Mouse (Mus musculus) adipocyte (in vitro differentiated cells): ENCODE measurements at regions not wholly inside any gene's neighbourhood (a gene's known extent, or its start where the extent isn't known, plus 50 kb on each side); places are given as distances from the start of the nearest gene placed in this dataset.

Experiments used
- DNase-seq: peaks from one replicate; pipeline ENCODE4 v3.0.0-alpha.2; 2016; ENCODE audit warnings: low spot score

DNA sequence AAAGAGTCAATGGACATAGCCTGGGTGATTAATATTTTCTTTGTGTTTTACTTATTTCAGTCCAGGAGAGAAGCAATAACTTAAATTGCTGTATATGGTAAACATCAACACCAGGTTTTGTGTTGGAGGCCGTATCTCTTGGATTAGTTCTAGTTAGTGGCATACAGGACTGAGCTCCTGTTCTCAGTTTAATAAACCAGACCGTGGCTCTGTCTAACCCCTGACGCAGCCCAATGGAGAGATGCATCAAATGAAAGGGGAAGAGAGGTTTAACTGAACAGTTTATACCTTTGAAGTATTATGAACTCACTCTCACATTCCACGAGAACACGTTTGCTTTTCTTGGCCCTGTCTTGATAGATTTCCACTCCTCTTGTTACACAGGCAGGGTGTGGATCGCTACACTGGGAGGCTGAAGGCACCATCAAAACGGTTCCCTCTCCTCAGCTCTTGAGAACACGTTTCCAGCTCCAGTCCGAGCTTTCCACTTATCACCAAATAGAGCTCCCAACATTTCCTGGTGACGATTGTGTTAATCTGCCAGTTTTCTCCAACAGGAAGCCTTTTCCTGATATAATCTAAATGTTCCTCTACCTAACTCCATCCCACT lies 54.0 kb upstream of the Cerkl start:
- no peak for DNase-seq

DNA sequence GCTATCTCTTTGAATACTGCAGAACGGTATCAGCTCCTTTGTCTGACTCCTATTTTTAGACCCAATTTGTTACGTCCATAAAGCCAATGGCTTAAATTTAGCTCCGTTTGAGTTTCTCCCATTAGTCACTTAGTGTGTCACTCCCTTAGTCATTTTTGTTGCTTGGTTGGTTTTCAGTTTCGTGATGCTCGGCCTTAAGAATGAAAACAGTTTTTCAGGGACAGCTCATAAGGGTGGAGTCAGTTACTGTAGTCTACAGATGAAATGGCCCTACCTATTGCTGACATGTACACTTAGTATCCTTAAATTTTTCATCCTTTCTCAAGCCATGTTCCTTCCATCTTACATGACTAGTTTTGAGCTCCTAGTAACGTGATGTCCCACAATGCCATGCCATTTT lies 54.5 kb upstream of the Cerkl start:
- DNase-seq, result no peak

DNA sequence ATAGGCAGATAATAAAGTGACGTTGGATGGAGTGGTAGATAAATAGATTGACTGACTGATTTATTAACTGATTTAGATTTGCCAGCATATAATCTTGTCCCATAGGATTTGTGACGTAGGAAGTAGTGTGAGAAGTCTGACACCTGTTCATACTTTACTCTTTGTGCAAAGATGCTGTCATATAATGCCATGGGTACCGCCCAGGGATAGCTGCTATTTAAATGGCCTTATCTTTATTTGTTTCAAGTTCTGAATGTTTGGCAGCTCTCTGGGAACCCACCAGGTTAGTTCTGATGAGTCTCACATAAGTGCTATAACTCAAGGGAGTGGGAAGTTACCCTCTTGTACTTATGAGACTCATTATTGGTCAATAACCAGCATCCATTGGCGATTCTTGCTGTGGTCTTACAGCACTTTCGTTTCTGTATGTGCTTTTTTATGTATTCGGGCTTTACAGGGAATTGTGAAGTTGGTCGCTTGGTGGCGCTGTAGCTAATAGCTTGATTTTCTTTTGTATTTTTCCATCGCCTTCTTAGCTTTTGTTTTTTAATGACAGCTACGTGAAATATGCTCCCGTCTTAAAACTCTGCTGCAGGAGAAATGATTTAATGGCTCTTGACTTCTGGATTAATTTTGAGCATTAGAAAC lies 55.2 kb upstream of the Cerkl start:
- DNase-seq, result peak; percentile 94

DNA sequence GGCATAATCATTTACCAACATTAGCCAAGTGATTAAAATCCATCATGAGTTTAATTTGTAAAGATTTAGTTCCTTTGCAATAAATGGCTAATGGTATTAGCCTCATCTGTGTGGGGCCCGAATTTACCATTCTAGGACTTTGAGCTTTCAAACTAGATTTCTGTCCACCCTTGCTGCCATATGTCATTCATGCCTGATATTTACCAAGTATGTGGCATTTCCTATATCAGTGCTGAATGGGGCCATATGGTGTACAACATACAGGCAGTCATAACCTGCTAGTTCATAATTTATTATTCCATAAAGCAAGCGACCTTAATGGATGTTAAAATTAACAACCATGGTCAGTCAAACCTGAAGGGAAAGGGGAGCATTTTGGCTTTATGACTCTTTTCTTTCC lies 55.8 kb upstream of the Cerkl start:
- DNase-seq, result no peak

DNA sequence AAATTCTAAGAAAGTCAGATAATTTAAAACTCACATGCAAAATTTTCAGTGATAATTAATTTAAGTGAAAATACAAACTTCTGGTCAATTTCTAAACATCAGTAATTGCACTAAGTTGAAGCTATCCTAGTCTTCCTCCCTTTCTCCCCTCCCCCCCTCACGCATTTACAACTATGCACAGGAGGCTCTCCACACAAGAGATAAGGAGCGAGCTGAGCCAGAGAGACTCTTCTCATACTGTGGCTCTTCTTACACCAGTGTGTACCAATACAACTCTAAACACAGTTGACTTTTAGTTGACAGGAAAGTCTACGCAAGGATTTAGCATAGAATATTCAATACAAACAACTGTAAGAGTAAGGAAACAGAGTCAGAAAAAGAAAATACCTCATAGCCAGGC lies 57.1 kb upstream of the Cerkl start:
- no peak for DNase-seq

DNA sequence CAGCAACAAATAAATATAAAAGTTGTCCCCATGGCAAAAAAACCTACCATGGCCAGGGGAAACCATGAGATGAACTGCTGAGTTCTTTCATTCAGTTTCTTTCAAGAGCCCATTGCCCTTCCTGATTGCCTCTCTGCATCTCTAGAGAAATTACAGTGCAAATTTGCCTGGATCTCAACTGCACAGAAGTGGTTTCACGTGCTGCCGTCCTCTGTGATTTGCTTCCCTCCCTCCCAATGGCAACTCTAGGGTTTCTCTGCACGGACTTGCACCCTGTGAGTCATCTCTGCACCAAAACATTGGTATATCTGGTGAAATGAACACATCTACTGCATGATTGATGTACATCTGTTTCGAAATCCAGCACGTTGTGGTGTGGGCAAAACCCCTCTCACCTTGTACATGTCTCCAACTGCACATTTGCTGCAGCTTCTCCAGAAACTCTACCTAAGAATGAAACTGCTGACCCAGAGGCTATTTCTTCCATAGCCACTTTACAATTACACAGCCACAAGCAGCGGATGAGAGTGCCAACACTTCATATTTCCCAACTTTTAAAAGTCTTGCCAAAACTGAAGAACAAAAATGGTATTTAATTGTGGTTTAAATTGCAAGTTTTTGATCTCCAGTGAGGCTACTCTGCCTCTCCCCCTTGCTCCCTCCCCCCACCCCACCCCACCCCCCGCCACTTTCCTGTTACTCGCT lies 61.6 kb upstream of the Cerkl start:
- peak; percentile 61 for DNase-seq

DNA sequence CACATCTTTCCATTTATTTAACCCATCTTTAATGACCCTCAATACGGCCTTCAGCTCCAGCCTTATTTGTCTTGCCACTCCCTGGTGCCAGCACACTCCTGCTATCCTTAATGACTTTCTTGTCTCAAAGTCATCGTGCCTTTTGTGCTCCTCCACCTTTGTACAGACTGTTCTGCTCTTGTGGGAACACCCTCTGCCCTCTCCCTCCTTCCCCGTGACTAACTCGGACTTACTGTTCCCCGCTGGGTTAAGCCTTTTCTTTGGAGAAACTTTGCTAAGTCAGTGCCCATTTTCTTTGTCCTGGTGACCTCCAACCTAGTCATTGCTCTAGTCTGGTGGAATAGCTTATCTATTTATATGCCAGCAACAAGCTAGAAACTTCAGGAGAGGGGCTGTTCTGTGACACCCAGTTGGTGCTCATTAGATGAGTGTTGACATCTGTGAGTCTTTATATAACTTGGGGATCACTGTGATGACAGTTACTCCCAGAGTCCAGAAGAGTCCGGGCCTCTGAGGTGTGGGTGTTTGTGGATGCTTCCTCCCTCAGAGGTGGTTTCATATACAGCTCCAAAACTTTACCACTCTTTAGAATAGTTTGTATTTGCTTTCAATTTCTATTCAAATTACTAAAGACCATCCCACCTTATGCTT lies 63.3 kb upstream of the Cerkl start:
- DNase-seq, result peak; percentile 75

DNA sequence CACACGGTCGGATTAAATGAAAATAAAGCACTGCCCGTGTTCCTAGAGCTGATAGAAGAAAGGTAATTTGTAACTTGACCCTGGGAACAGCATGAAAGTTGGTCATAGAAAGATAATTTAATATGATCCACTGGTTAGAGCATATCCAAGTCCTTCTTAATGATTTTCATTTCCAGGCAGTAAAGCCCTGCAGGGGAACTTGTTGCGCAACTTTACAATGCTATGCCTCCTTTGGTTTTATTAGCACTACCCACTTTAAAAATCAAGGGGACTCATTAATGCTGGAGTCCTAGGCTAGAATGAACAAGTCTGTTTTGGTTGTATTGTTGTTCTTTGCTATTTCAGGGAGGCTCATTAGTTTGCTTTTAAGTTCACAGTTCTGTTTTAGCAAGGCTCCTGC lies 66.9 kb upstream of the Cerkl start:
- no peak for DNase-seq

DNA sequence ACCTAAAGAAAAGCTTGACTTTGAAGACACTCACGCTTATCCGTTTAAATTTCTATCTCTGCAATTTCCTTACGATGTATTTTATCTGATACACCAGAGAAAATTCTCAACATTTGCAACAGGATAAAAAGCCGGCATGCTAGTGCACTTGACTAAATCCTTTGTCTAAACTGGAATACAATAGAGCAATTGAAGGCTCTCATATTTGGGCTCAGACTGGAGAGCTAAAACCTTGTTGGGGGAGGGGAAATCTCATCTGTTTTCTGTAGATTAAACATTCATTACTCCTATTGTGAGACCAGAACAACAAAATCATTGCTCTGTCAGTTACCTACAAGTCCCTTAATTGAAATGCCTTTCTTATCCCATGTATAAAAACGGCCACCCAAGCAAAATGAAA lies 70.9 kb upstream of the Cerkl start:
- DNase-seq, result no peak

DNA sequence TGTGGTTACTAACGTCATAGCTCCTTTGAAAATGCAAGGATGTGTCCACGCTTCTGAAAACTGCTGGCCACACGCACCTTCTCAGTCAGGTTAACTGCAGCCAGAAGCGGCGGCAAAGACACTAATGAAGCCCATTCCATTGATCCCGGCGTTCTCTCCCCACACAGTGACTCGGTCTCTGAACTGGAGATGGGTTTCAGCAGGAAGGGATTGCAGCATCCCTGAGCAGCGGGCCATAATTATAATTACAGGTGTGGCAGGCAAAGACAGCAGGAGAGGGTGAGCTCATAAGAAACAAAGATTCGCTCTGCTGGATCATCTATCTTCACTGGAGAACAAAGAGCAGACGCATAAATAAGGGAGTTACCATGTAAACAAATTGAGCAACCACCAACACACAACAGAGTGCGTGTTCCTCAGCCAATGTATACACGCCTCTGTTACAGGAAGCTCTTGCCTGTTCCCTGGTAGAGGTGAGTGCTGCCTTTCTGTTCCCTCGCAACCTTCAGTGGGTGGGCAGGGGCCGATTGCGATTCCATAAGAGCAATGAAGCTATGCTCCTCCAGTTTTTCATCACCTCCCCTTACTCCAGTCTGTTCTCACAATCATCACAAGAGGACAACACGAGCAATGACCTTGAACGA lies 71.9 kb upstream of the Cerkl start:
- no peak for DNase-seq

DNA sequence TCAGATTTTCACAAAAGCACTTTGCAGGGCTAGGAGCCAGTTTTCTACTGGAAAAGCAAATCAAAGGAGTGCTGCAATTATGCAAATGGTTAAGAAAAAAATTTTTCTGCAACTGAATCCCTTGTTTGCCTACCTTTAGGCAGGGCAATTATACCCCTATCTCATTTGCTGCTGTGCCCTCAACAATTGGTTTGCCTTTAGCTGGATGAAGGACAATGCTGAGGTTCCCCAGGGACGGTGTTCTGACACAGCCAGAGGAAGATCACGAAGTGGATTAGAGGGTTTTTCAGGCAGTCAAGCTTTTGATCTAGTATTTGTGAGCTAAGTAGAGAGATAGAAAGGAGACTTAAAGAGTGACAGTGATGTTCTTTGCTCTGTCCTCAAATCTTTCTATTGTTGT lies 72.6 kb upstream of the Cerkl start:
- DNase-seq, result no peak

DNA sequence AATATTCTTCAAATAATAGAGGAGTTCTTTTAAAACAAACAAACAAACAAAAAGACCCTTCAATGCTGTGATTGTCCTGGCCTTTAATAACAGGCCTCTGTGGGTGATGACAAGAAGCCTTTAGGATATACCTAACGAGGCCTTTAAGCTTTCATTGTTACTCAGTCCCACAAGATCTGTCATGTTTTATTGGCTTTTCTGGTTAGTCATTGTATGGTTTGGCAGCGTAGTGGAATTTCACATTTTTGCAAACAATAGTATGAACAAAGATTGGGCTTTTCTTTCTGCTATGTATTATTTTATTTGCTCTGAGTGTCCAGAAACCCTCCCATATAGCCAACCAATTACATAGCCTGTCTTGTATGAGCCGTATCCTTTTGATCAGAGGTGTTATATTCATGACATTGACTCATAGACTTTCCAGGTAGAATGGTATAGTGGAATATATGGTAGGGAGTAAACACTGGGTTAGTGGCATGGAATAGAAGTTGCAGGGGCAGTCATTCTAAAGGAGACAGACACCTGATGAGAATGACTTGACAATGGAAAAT lies 76.1 kb upstream of the Cerkl start:
- no peak for DNase-seq

DNA sequence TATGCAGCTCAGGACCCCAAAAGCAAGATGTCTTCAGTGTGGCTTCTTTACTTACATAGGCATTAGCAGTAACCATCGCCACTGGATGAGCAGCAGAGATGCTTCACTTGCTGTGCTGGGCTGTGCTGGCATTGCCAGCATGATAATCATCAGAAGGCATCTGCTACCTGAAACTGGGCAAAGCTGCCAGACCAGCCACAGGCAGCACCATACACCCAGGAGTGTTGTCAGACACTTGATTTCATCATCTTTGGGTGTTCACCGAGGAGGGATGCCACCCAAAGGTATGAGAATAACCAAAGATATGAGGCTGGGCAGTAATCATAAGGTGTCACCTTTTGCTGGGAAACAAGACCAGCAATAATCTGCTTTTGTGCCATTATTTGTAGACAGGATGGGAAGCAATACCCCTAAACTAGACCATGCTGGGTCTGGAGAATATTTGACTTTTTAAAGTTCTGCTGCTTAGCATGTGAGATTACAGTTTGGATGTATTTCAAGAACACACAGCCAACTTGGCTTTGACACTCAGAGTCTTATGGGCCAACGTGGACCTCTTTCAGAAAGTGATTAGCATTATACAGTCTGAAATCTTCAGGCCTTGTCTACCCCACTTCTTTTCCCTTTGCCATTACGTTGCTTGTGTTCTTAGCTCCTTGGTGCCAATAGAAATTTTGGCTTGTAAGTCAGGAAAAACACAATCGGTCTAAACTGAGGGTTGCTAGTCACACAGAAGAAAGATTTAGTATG lies 80.7 kb upstream of the Cerkl start:
- peak; percentile 35 for DNase-seq

DNA sequence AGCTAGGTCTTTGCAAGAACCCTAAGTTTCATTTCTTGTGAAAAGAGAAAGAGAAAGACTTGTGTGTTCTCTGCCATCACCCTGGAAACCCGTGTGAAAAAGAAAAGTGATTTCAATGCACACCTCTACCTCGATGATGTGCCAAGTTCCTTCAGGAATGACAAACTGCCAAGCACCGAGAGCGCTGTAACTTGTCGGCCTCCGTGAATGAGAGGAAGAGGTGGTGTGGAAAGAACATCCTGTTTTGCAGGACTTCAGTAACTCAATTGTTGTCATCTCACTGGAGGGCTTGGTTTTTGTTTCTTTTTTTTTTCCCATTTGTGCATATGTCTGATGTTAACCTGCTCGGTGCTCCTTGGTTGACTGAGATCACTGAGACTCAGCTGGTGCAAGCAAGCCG lies 83.8 kb upstream of the Cerkl start:
- no peak for DNase-seq

DNA sequence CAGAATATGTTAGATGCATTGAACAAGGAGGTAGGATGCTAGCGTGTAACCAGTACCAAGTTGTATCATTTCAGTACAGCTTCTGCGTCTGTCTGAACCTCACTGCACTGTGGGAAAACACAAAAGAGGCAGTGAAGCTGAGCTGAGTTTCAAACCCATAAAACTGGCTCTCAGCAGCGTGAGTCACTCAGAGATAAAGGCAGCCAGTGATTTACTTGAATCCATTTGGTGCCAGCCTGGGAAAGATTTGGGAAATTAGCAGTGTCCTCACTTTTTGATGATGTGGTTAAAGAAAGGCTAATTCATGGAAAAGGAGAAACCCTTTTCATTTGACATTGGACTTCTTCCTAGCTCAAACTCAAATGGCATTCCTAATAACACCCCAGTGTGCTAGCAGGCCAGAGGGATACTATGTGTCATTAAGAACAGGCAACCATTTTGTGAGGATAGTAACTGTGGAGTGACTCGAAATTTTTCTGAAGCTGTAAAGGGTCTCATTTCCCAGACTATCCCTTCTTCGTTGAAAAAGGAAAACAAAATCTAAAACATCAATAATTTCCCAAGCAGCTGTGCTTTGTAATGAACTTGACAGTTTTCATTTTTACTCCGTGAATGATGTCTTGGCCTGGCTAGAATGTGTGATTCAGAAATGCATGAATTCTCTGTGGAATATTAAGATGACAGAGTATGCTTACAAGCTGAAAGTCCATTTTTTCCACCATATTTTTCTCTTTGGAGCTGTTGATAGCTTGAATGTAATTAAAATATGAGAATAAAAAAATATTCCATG lies 85.8 kb upstream of the Cerkl start:
- no peak for DNase-seq

DNA sequence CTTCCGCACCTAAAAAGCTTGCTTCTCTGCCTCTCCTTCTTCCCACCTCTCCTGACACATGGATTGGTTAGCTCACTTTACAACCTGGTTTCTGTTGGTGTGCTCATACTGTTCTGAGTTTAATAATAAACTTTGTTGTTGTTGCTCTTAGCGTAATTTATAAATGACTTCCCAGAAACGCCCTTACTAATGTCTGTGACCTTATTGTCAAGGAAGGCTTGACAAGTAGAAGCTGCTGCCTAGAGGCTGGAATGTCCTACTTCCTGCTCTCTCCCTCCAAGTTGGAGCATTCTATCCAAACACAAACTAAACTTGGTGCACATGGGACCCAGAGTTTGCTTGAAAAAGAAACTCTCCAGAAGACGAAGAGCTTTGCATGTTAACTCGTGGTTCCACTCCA lies 86.9 kb upstream of the Cerkl start:
- DNase-seq, result no peak

DNA sequence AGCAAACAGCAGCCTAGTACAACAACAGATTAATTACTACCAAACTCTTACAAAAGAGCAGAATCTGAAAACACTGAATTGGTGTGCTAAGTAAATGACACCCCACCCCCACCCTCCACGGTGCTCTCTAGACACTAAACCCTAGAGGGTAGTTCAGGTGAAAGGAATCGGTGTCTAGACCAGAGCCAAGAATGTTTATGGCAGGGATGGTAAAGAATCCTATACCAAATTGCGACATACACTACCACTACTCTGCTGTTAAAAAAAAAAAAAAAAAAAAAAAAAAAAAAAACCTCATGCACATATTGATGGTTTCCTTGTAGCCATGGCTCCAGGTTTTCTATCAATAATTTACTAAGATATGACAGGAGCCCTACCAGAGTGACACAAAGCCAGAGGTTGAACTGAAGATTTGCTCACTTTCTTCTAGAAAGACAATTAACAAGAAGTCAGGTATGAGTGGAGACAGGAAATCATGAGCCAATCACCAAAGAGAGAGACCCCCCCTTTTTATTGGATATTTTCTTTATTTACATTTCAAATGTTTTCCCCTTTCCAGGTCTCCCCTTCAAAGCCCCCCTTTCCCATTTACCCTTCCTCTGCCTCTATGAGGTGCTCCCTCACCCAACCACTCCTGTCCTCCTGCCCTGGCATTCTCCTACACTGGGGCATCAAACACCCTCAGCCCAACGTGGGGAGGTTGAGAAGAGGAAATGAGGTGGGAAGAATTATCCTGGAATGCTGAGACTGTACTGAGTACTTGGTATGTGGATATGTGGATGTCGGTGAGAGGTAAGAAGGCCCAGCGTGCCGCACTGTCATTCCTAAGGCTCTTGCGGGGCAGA lies 87.6 kb upstream of the Cerkl start:
- no peak for DNase-seq

DNA sequence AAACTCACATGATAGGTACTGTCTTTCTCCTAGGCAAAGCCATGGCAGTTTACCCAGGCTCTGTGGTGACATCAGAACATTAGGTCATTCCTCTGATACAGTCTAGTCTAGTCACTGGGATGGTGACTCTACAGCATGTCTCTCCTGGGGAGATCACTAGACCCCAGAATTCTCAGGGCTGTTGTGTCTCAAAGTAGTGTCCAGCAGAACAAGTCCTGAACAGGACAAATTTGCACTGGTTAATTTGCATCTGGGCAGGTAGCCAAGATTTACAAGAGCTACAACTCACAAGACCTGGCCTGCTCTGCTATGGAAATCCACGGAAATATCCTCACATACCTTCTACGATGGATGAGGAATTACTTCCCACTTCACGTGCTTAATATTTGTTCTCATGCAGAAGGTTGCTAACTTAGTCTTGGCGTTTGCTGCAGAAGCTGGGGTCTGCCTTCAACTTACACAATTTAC lies 88.2 kb upstream of the Cerkl start:
- DNase-seq, result peak; percentile 46

DNA sequence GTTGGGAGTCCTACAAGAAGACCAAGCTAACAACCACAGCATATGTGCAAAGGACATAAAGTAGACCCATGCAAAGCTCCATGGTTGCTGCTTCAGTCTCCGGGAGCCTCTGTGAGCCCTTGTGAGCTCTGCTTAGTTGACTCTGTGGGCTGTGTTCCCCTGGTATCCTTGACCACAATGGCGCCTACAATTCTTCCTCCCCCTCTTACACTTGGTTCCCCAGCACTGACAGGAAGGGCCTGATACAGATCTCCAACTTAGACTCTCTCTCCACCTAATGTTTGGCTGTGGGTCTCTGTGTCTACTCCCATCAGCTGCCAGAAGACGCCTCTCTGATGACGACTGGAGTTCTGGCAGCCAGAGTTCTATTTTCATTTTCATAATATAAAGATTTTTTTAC lies 88.9 kb upstream of the Itprid2 start:
- DNase-seq, result no peak

DNA sequence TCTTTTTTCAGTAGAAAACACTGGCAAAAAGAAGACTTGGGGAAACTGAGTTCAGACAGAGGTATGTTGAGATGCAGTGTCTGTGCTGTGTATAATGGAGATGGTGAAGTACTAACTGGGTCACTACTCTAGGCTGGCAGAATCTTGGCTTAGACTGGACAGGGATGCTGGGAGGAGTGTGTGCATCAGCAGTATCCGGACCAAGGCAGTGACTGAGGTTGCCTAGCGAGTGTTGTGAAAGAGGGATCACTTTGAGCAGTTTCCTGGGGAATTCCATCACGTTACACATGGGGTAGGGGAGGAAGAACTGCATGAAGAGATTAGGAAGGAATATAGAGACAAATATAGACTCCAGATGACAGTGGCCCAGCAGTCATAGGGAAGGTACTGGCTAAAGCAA lies 87.9 kb upstream of the Itprid2 start:
- no peak for DNase-seq
